Mouse (Mus musculus) urinary bladder, postnatal 0 days (tissue): ENCODE data around the gene Kcne1. TPM values are rescaled to one million over a fixed set of nuclear protein-coding genes. Genes with fewer than 3 reads are reported as not detected.

Experiments used
- polyA plus RNA-seq: library from polyadenylated mRNA; unstranded; fragments of >200 nt; fragmentation: Nextera tagmentation; extraction: Ambion mirVana; gene quantifications from 2 replicates; pipeline ENCODE4 v1.2.1, GENCODE M21; 2015

Gene Kcne1
- 1.6 and 2.2 TPM in 2 replicates for polyA plus RNA-seq

DNA sequence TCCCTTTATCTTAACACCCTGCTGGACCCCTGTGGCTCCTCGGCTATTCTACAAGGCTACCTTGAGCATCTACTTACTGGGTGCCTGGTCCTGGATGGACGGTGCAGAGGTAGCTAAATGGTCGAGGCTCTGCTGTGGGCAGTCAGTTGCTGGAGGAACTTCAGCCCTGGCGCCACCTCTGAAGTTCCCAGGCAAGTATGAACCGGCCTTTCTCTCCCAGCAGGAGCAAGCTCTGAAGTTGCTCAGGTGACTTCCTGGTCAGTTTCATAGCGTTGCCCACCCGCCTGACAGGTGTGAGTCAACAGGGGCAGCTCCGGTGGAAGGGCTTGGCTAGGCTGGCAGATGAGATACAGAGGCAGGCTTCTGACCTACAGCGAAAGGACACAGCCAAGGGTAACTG lies at the start of gene Kcne1:
Gene Kcne1, minus strand, starts transcription at position 240 of the 400 bp plus-strand sequence.

DNA sequence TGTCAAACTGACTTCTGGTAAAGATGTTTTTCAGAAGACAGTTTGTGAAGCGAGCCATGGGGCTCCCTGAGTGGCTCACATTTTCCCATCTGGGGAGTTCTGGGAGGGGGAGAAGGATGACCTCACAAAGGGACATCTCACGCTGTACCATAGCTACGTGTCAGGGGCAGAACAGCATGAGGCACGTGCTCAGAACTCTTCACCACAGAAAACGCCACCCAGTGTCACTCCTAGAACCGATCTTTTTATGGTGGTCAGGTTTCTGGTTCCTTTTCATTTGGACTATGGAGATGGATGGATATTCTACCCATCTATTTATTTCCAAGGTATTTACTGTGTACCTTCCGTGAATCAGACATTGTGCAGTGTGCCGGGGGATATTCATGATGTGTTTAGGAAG lies 37.9 kb downstream of the Kcne1 start, which contains the start of gene Fam243:
Gene Fam243, minus strand, starts transcription at position 101 of the 400 bp plus-strand sequence.

DNA sequence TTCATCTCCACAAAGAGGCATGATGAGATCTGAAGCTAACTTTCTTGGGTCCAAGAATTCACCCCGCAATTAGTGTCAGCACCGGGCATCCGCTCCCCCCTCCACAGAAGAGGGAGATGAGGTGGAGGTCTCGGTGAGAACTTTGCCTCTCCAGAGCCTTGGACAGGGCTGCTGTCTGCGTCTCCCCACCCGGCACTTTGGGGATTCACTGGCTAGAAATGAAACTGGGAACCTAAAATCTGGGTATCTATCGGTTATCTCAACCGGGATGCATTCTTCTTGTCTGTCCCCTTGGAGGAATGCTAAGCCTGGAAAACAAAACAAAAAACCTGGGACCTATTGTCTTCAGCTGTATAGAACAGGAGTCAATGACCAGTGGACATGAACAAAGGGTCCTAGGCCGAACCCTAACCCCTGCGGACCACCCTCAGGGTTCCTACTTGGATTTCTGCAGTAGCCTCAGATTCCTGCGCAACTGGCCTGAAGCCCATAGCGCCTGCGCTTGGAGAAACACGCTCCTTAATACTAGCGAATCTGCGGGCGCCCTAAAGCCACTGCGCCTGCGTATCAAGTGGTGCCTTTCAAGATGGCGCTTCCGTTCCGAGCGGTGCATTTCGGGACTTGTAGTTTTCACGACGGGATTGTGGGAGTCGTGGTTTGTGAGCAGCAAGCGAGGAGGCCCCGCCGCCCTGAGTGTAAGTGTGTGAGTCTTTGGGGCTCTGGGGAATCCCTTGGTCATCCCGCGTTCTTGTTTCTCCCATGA lies 58.4 kb downstream of the Kcne1 start, which contains the start of gene Smim11:
Gene Smim11, plus strand, starts transcription at position 638 of the 763 bp plus-strand sequence.

Other genes starting within 250 kb of the Kcne1 start
- gene Kcne2, start 67.1 kb downstream of the Kcne1 start, polyA plus RNA-seq, result 0.07 TPM in 1 of 2 replicates, not detected in the other
- 110 and 121 TPM in 2 replicates for gene Smim11, start 58.2 kb downstream of the Kcne1 start, polyA plus RNA-seq
- gene Fam243, start 38.0 kb downstream of the Kcne1 start, polyA plus RNA-seq, result not detected in 2 replicates
- gene Rcan1, start 111.4 kb upstream of the Kcne1 start, polyA plus RNA-seq, result 14.8 and 16.7 TPM in 2 replicates
- gene Clic6, start 126.3 kb upstream of the Kcne1 start, polyA plus RNA-seq, result 1.1 TPM in 2 replicates